Mouse (Mus musculus) 416B (cell line): ENCODE data around the gene Micu1.

Experiments used
- DNase-seq: peaks from one replicate; pipeline ENCODE4 v3.0.0; 2011; ENCODE audit warnings: low read depth

The Micu1 gene

DNA sequence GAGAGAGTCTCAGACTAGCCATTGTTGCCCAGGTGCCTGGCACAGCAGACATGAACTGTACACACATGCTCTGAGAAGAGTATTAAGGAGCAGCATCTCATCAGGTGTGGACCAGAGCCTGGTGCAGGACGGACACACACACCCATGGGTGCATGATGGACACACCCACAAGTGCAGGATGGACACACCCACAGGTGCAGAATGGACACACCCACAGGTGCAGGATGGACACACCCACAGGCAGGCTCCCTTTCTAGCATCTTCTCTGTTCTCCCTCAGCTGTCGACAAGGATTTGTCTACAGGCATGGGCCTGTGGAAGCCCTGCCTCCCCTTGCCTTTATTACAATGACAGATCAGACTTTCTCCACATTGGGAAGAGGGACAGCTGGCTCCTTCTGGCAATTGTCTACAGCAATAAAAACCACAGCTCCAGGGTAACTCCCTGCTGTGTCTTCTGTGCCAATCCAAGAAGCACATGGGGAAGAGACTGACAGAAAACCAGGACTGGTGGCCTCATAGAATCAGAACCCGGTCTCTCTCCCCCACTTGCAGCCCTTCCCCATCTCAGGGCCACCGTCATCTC, 107.8 kb downstream of the Micu1 start:
- DNase-seq = no peak

DNA sequence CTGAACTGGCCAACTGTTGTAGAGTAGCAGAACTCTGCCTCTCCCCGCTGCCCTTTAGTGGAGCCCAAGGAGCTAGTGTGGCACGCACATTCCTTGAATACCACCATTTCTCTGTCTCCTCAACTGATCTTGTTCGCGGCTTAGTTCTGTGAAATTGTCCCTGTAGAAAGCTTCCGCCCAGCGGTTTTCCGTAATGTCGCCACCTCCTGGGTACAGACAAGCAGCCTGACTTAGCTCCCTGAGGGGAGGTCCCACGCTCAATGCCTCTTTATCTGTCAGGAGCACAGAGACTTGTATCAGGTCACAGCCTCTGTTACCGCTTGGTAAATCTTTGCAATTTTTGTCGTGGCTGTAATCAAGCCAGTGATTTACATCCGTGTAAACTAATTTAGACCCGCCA, 110.7 kb downstream of the Micu1 start:
- DNase-seq = no peak

DNA sequence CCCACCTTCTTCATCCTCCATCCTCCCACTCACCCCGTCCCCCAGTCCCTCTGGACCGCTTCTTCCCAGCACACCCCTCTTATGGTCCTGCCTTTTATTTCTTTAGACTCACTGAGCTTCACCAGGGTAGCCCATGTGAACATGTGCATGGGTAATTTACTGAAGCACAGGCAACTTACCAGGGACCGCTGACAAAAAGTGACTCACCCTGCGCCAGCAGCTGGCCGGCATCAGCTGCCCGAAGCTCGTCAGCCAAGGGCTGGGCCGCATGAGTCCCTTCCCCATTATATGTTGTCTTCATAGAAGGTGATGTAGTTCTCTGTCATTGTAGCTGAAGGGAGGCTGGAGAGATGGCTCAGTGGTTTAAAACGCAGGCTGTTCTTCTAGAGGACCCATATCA, 111.5 kb downstream of the Micu1 start:
- DNase-seq = no peak

DNA sequence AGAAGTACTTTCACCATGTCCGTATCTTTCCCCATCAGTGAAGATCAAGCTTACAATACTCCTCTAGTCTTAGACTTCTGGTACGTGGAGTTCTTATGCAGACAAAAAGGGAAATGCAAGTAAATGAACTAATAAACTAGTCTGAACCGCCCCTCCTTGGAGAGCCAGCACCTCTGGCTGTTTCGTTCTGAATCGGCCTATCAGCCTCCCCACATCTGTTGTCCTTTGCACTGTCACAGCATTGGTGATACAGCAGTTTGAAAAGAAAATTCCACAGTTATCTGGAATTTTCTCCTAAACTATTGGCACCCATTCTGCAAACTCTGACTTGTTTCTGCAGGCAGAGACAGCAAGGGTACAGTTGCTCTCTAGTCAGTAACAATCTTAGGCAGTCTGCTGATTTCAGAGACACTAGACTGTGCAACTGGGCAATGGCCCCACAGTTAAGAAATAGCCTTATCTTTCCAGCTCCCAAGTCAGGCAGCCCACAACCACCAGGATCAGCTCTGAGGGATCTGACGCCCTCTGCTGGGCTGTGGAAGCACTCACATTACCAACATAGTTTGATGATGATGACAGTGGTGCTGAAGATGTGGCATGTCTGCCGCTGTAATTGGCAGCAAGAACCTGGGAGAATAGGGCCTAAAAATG, 112.4 kb downstream of the Micu1 start:
- peak; percentile 75 for DNase-seq

DNA sequence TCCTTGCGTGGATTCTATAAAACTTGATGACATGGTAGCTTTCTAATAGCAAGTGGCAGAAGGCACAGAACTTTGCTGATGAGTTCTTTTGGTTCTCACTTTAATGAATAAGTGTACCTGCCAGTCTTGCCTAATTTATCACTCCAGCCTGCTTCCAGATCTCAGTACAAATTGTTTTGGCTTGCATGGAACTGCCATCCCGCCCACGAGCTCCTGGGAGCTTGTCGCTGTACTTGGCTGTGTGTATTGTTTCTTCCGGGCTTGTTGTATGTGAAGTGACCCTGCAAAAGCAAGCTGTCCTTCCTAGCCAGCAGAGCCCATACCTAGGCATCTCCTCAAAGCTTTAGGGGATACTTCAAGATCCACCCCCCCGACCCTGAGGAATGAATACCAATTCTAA, 114.3 kb downstream of the Micu1 start:
- DNase-seq = no peak

DNA sequence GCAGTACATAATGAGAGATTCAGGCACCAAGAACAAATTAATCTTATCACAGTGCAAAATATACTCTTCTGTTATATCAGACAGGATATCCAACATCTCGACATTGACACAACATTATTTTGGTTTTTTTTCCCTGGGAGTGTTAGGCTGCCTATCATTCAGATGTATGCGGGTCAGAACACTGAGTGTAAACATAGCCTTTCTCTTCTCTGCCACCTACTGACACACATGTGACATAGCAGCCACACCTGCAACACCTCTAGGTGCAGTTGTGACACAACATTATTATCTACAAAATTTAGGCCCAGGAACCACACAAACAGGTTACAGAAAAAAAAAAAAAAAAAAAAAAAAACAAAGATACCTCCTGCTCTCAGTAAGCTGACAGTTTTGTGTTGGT, 115.3 kb downstream of the Micu1 start:
- DNase-seq = peak; percentile 52

DNA sequence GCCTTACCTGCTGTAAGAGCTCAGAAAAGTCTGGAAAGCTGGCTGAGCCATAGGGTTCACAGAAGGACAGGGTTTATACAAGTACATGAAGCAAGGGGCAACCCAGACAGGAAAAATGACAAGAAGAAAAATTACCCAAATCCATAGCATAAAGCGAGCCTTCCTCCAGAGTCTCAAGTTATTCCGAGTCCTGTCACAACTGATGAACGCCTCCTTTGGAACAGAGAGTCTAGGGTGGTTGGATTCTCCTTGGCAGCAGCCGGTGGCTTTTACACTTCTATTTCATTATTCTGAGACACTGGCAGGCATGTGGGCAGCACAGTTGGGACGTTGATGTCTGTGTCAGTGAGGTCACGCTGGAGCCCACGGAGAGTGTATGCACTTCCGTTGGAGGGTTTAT, 115.7 kb downstream of the Micu1 start:
- no peak for DNase-seq

DNA sequence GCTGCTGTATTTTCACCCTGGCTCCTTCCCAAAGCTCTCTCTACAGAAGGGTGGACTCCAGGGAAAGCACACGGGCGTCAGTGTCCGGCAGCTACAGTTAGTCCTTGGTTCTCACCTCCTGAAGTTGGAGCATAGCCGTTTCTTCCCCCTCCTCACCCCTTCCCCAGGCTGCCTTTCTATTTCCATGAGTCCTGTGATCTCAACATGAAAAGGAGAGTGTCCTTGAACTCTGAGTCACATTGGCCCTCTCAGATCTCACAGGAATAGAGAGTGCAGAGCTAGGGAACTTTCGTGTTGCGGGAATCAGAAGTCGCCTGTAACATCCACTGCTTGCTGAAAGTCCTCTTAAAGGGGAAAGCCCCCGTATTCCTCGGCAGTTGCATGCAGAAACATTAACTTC, 116.9 kb downstream of the Micu1 start:
- no peak for DNase-seq

DNA sequence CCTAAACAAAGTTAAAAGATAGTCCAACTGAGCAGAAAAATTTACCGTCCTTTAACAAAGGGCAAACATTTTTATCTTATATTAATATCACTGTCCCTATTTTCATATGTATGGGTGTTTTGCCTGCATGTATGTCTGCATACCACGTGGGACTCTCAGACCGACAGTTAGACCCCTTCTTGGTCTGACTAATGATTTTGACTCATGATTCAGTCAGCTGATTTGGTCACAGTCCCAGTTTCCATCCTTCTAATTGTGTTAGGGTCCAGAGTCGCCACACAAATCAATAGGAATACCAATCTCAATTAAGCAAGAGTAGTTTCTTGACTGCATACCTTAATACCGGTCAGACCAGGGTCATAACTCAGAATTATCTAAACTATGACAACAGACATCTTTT, 118.6 kb downstream of the Micu1 start:
- no peak for DNase-seq

DNA sequence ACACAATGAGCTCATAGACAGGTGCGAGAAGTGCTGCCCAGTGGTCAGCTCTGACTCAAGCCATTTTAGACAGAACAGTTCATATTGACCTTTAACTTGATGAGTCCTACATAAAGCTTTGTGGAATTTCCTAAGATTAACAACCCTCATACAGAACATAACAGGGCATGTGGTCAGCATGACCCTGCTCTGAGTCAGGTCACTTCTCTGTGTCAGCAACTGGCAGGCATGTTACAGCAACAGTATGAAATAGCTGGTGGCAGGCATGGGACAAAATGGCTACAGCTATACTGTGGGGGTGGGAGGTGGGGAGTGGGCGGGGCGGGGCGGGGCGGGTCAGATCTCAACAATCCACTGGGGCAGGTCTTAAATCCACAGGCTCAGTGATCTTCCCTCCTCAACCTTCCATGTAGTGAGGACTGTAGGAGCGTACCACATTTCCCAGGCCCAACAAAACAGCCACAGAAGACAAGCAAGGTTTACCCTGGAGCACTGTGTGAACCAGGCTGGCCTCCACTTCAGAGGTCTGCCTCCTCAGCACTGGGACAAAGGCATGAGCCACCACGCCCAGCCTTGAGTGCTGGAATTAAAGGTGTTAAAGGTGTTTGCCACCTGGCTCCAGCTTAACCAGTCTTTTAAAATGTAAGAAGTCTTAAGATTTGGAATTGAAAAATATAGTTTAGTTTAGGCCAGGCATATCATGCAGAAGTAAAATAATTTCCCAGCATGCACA, 119.2 kb downstream of the Micu1 start:
- DNase-seq = no peak

DNA sequence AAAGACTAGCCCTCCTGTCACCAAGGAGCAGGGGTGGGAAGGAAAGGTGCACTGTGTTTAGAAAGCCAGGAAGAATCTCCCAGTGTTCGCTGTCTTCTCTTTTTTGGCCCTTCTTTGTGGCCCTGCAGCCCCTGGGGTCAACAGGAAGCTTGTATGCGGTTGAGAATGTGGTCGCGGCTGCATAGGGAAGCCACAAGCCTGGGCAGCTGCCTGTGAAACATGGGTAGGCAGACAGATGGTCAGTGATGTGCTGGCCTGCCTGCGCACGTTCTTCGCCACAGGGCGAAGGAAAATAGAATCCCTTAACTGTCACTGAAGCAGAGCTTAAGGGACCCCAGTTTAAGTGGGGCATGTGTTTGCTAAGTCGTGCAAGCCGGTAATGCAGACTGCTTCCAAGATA, 120.6 kb downstream of the Micu1 start:
- peak; percentile 94 for DNase-seq

DNA sequence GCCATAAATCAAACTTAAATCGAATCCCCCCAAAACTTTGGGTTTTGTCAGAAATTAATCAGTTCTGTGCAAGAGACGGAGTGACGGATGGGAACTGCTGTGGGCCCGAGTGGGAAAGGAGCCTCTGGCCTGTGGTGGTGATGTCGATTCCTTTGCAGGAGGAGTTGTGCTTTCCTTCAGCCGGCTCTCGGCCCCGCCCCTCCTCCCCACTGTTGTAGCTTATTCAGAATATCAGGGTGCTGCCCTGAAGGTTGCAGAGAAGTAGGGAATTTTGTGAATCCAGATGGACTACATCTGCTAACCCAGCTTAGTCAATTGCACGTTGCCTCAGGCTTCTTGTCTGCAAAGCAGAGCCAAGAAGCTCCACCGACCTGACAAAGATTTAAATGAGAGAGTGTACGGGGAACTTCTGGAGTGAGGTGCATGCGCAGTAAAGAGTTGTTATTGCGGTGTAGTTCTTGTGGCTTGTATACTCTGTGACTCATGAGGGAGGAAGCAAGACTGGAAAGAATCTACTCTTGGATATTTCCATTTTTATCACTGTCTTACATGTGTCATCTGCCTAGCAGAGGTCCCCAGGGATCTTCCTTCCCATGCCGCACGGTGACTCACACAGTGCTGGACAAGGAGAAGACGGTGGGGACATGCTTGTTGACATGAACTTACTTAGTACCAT, 123.0 kb downstream of the Micu1 start:
- peak; percentile 94 for DNase-seq

DNA sequence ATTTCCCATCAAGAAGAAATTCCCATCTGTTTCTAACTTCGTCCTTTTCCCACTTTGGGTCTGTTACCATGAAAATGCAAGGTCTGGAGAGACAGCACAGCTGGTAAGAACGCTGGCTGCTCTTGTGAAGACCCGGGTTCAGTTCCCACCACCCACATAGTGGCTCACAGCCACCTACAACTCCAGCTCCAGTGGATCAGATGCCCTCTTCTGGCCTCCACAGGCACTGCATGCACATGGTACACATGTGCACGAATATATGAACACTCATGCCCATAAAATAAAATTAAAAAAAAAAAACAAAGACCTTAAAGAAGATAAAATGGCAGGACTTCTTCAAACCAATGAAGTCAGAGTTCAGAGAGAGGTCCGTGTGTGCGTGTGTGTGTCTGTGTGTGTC, 127.6 kb downstream of the Micu1 start:
- DNase-seq = no peak

DNA sequence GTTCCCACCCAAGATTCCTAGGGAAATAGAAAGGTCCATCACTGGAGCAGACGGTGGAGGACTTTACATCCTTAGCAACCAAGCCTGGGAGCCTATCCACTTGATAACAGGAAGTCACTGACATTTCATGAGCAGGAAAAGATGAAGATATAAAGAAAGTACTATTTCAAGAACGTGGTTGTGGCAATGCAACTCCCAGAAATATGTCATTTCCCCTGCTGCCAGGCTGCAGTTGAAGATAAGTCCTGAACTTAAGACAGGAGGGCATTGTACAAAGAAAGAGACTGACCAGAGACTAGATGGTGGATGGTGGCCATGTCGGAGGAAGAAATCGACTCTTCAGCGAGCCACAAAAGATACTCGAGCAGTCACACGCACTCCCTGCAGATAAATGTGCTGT, 129.7 kb downstream of the Micu1 start:
- peak; percentile 96 for DNase-seq

DNA sequence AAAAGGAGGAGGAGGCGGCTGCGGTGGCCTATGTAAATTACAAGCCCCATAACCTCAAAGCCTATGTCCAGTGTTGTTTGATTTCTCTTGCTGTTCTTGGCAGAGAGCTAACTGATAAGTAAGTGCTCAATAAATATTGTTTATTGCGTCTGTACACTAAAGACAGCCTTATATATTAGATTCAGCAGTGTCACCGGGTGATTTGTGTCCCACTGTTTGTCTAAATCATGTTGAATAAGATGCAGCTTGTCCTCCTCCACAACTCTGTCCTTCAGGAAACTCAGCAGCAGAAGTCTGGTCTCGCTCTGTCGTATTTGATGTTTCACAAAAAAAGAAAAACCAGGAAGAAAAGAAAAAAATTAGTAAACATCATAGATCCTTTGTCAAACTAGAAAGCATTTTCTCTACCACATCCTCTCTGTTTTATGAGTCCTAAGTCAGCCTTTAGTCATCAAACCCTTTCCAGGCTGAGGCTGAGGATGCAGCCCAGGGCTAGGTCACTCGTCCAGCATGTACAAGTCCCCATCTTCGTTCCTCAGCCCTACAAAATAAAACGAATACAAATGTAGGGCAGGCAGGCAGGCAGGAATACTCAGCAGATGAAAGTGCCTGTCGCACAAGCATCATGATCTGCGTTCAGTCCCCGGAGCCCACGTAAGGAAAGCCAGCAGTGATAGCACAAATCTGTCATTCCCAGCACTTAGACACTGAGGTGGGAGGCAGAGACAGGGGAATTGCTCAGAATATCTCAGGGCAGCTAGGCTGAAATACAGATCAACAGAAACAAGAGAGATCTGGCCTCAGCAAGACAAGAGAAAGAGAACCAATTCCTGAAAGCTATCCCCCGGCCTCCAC, 133.3 kb downstream of the Micu1 start:
- no peak for DNase-seq

DNA sequence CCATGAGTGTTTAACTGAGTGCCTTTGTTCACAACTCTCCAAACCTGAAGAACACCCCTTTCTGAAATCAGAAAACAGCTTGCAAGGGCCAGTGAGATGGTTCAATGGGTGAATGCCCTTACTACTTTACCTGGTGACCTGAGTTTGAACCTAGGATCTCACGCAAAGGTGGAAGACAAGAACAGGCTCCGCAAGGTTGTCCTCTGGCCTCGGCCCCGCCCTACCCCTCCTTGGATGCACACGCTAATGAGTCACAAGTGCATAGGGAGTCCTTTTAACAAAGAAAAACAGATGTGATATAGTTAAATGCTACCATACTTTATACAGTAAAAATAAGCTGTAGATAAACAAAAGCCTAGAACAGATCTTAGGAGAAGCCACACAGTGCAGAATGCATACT, 135.2 kb downstream of the Micu1 start:
- DNase-seq = no peak

DNA sequence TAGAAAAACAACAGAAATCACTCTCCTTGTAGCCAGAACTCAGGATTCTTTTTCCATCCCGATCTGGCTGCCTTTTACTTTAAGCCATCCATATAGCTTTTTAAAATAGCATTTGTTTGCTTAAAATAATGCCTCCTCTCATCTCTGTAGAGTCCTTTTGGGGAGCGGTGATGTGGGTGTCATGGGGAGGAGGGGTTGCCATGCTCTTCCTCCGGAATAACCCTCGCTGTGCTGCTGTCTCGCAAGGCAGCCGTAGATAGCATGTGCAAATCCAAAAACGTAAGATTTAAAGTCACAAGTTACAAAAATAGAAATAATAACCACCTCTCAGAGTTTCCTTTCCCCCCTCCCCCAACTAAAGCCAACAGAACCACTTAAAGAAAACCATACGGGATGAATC, 139.2 kb downstream of the Micu1 start:
- DNase-seq = no peak

DNA sequence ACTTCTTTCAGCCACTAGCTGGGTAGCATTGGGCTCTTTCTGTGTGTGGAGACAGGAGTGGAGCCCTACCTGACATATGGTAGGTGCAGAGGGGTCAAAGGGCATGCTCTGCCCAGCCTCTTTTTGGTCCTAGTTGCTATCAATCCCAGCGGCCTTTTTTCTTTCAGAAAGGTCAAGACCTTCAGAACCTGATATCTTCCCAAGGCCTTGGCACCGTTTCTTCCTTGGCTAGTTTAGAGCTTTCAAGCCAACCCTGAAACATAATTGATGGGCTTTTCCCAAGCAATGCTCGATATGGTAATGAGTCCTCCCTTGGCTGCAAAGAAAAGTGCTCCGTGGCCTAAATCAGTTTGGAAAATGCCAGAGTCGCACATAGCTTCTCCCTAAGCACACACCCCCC, 140.8 kb downstream of the Micu1 start:
- no peak for DNase-seq

DNA sequence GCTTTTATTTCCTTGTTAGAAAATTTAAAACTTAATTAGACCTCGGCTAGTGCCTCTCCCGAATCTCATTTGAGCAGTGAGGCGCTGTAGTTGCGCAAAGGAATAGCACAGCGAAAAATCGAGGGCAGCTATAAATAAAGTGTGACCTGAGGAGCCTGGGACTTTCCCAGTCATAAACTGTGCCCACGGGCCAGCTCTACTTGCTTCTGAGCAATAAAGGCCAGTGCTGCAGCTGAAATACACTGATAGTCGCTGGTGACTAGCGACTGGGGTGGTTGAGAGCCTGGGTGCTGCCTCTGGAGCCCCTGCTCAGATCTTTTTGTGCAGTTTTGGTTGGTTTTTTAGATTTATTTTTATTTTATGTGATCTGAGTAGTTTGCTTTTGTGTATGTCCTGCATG, 142.4 kb downstream of the Micu1 start:
- no peak for DNase-seq

DNA sequence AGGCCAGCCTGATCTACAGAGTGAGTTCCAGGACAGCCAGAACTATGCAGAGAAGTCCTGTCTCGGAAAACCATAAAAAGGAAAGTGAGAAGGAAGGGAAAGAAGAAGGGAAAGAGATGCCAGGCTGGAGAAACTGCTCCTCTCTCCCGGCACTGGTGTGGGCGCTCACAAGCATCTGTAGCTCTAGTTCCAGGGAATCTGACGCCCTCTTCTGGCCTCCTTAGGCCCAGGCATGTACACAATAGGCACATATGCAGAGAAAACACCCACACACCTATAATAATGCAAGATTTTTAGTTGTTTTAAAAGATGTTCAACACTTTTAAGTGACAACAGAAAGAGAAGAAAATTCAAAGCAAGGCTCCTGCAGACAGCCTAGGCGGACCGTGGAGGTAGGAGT, 144.1 kb downstream of the Micu1 start:
- DNase-seq = peak; percentile 46

DNA sequence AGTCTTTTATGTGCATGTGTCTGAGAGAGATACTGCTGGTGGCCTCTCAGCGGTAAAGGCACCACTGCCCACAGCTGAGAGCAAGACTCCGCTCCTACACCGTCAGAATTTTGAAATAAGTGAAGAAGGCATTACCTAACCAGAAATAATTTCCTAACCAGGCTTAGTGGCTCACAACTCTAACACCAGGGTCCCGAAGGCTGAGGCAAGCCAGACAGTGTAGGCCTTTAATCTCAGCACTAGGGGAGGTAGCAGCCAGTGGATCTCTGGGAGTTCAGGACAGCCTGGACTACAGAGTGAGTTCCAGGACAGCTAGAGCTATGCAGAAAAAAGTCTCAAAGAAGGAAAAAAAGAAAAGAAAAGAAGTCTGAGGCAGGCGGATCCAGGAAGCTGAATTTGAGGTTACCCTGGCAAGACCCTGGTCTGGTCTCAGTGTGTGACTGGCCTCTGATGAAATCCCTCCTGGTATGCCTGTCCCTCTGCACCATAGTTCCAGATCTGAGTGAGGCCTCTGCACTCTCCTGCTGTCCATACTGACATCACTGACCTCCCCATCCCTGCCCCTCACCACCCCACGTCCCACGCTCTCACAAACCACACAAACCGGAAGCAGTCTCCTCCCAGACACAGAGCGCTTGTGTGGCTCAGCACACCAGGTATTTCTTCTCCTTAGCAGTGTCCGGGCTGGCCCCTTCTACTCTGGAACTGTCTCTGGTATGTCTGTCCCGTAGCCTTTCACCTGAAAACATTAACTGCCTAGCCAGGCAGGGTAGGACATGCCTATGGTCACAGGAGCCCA, 146.0 kb downstream of the Micu1 start:
- no peak for DNase-seq
